Mouse (Mus musculus): ENCODE measurements around the gene Atp7b. TPM values are rescaled to one million over a fixed set of nuclear protein-coding genes. Genes with fewer than 3 reads are reported as not detected.

Atp7b gene
- 0.46 to 0.50 TPM (median 0.48 TPM) in 4 replicates for total RNA-seq (2023)

GRCm38 (mm10) chr8:22059821-22060445 lies at the start of gene Atp7b:
Gene Atp7b (minus strand): TSS chr8:22060305.

DNA sequence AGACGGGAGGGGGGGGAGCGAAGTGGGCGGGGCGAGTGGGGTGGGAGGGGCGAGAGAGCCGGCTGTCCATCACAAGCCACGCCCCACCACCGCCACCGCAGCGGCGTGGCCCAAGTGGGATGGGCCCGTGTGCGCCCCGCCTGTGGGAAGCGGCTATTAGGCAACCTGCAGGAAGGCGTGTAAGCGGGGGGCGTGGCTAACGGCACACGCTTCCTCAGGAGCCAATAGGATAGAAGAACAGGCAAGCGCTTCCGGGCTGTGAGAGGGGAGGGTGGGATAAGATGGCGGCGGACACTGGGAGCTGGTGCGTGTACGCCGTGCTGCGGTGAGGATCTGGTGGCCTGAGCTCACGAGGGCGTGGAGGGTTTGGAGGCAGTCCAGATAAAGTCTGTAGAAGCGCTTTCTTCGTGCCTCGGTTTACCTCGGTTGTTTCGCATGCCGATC lies 363 bp upstream of the Atp7b start, which contains the start of gene Alg11:
Alg11 (plus strand) TSS at position 276 of the 444 bp plus-strand sequence.

DNA sequence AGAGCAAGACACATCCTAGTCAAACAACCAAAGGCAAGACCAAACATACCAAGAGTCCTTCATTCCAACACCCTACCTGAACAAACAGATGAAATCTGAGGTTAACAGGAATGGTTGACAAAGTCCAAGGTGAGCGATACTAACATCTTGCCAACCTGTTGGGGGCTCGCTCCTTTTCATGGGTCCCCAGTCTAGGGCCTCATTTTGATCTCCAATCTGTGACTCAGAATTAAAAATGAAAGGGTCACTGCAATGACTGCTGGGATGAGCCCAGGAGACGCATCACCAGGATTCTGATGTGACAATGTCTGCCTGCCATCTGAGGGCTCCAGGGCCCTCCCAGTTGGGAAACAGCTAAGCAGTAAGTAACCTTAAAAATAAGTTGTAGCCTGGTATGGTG lies 90.6 kb downstream of the Atp7b start, which contains the start of gene Ccdc70:
Ccdc70 (plus strand) TSS at position 301 of the 400 bp plus-strand sequence.

GRCm38 (mm10) chr8:21958414-21958813 lies 101.7 kb downstream of the Atp7b start, which contains the start of gene Fam90a1a:
Gene Fam90a1a (plus strand): TSS chr8:21958714.

GRCm38 (mm10) chr8:21946462-21946861 lies 113.6 kb downstream of the Atp7b start, which contains the start of gene Defb13:
Gene Defb13 (plus strand): TSS chr8:21946762.

Other genes with a start within 250 kb of the Atp7b start
- not detected in 4 replicates for gene Defb50, start 236.8 kb downstream of the Atp7b start, total RNA-seq (2023)
- not detected in 4 replicates for gene Defb2, start 220.4 kb downstream of the Atp7b start, total RNA-seq (2023)
- gene Defb10, start 201.4 kb downstream of the Atp7b start, total RNA-seq (2023): not detected in 4 replicates
- gene Defb9, start 174.9 kb downstream of the Atp7b start, total RNA-seq (2023): not detected in 4 replicates
- not detected in 4 replicates for gene Defb11, start 153.9 kb downstream of the Atp7b start, total RNA-seq (2023)
- not detected in 4 replicates for gene Defb15, start 127.6 kb downstream of the Atp7b start, total RNA-seq (2023)
- not detected in 4 replicates for gene Defb35, start 122.0 kb downstream of the Atp7b start, total RNA-seq (2023)
- not detected in 4 replicates for gene Defb13, start 113.5 kb downstream of the Atp7b start, total RNA-seq (2023)
- gene Fam90a1a, start 101.6 kb downstream of the Atp7b start, total RNA-seq (2023): not detected in 4 replicates
- gene Ccdc70, start 90.5 kb downstream of the Atp7b start, total RNA-seq (2023): not detected in 4 replicates
- gene Alg11, start 416 bp upstream of the Atp7b start, total RNA-seq (2023): 12.7 to 21.1 TPM (median 17.0 TPM) in 4 replicates
- gene Nek5, start 64.7 kb upstream of the Atp7b start, total RNA-seq (2023): not detected in 4 replicates
- 4.6 to 5.9 TPM (median 5.5 TPM) in 4 replicates for gene Nek3, start 106.1 kb upstream of the Atp7b start, total RNA-seq (2023)
- 1.5 to 2.0 TPM (median 1.7 TPM) in 4 replicates for gene Ckap2, start 125.5 kb upstream of the Atp7b start, total RNA-seq (2023)
- gene Vps36, start 132.5 kb upstream of the Atp7b start, total RNA-seq (2023): 24.2 to 30.4 TPM (median 25.3 TPM) in 4 replicates
- gene Thsd1, start 167.0 kb upstream of the Atp7b start, total RNA-seq (2023): 0.17 to 0.34 TPM (median 0.18 TPM) in 4 replicates
- not detected in 4 replicates for gene Tpte, start 223.1 kb upstream of the Atp7b start, total RNA-seq (2023)

Measured in B cell, adult 62 days (primary cell).